Mouse (Mus musculus) heart, postnatal 0 days (tissue): ENCODE results near the gene Troap.

ENCODE experiments used
- CTCF ChIP-seq: IDR thresholded peaks from 2 replicates; pipeline ENCODE4 v1.5.1; 2016; ENCODE audit warnings: antibody characterized with exemption, control low read depth, low read depth
- EP300 ChIP-seq: IDR thresholded peaks from 2 replicates; pipeline ENCODE4 v1.6.1; 2016; ENCODE audit warnings: antibody characterized with exemption, low read depth

- TF ChIP-seq CTCF = no peak
- TF ChIP-seq EP300 = no peak
Measured at GRCm38 (mm10) chr15:99065557-99066165, 8.7 kb upstream of the Troap start.
